Mouse (Mus musculus) lung, postnatal 0 days (tissue): ENCODE measurements around the gene Fam221b. TPM values are rescaled to one million over a fixed set of nuclear protein-coding genes. Genes with fewer than 3 reads are reported as not detected.
A peak's percentile ranks its signal among the peaks of the same experiment; 100 is the strongest.

Experiments
- ATAC-seq: fragments of 200-750 bp; cut with Nextera tagmentation; 2 replicates; pipeline ENCODE4 v1.8.0; 2017; ENCODE audit warnings: moderate library complexity
- DNase-seq: peaks from one replicate; pipeline ENCODE4 v3.0.0-alpha.2; 2016; ENCODE audit warnings: low spot score
- H3K27ac ChIP-seq: fragments of 300-500 bp; sonication (generic); 2 replicates; pipeline ENCODE4 v1.5.1; 2014; ENCODE audit warnings: antibody characterized with exemption, mild to moderate bottlenecking, low read length, mixed read lengths
- H3K27me3 ChIP-seq: fragments of 300-500 bp; sonication (generic); replicated peaks from 2 replicates; pipeline ENCODE4 v1.6.1; 2014; ENCODE audit warnings: low read length, mixed read lengths; ENCODE audit not compliant: insufficient read depth
- H3K36me3 ChIP-seq: fragments of 300-500 bp; sonication (generic); 2 replicates; pipeline ENCODE4 v1.6.1; 2014; ENCODE audit warnings: low read length, mixed read lengths; ENCODE audit not compliant: insufficient read depth
- H3K4me1 ChIP-seq: fragments of 300-500 bp; sonication (generic); 2 replicates; pipeline ENCODE4 v1.6.1; 2014; ENCODE audit warnings: antibody characterized with exemption, low read depth, low read length, mixed read lengths; ENCODE audit not compliant: insufficient read depth
- H3K4me2 ChIP-seq: fragments of 300-500 bp; sonication (generic); replicated peaks from 2 replicates; pipeline ENCODE4 v1.6.1; 2014; ENCODE audit warnings: low read depth, mild to moderate bottlenecking, low read length, moderate library complexity, mixed read lengths
- H3K4me3 ChIP-seq: fragments of 300-500 bp; sonication (generic); 2 replicates; pipeline ENCODE4 v1.5.1; 2014; ENCODE audit warnings: low read depth, low read length
- H3K9ac ChIP-seq: fragments of 300-500 bp; sonication (generic); replicated peaks from 2 replicates; pipeline ENCODE4 v1.6.1; 2014; ENCODE audit warnings: low read depth, mild to moderate bottlenecking
- H3K9me3 ChIP-seq: fragments of 300-500 bp; sonication (generic); 2 replicates; pipeline ENCODE4 v1.6.1; 2016; ENCODE audit warnings: low read length, mixed read lengths
- CTCF ChIP-seq: IDR thresholded peaks from 2 replicates; pipeline ENCODE4 v1.5.1; 2016; ENCODE audit warnings: antibody characterized with exemption, mild to moderate bottlenecking
- EP300 ChIP-seq: IDR thresholded peaks from 2 replicates; pipeline ENCODE4 v1.6.1; 2016; ENCODE audit warnings: antibody characterized with exemption, mild to moderate bottlenecking, control low read depth
- WGBS: fragments of 180-500 bp; shearing (Covaris S2); extraction: QIAGEN DNeasy Blood & Tissue Kit; methylation state at CpG from one replicate; pipeline ENCODE4 v1.1.7; 2014; 5-methylcytosine and 5-hydroxymethylcytosine counted together
- polyA plus RNA-seq: library from polyadenylated mRNA; unstranded; fragments of >200 nt; fragmentation: Nextera tagmentation; extraction: Ambion mirVana; gene quantifications from 2 replicates; pipeline ENCODE4 v1.2.1, GENCODE M21; 2015

The Fam221b gene
- polyA plus RNA-seq, 1 experiment from 2014 or later = 2.5 TPM

GRCm38 (mm10) chr4:43703439-43703838 lies 34.5 kb upstream of the Fam221b start:
- Histone ChIP-seq H3K4me2 (no peak overlapping the region), H3K9me3 (no peaks in the 10 kb centered on the region), H3K4me1 (no peaks in the 10 kb centered on the region), H3K27me3 (no peaks in the 10 kb centered on the region), H3K36me3 (no peaks in the 10 kb centered on the region), H3K9ac (no peak overlapping the region), H3K4me3 (no peak overlapping the region), H3K27ac (no peak overlapping the region)
- WGBS = 81% methylated on average over 6 of the region's 6 CpGs
- peak; percentile 64 for TF ChIP-seq CTCF
- TF ChIP-seq EP300 = no peak
- ATAC-seq (no peak), DNase-seq (no peak)

- DNase-seq (no peak), ATAC-seq (no peak)
- H3K4me1 ChIP-seq = no peaks in the 10 kb centered on the region
- H3K27ac ChIP-seq = no peak within 1 kb of the TSS
- H3K4me2 ChIP-seq = no peak within 1 kb of the TSS
- H3K9ac ChIP-seq = no peak within 1 kb of the TSS
- H3K9me3 ChIP-seq = no peaks in the 10 kb centered on the region
- H3K36me3 ChIP-seq = no peaks in the 10 kb centered on the region
- TF ChIP-seq CTCF (no peak), EP300 (no peak)
- H3K4me3 ChIP-seq = no peak within 1 kb of the TSS
- H3K27me3 ChIP-seq = no peaks in the 10 kb centered on the region
- whole genome bisulfite sequencing = 85% methylated on average over 6 of the region's 6 CpGs
These were observed 31.8 kb upstream of the Fam221b start, which contains the start of gene Olfr70 for GRCm38 (mm10) chr4:43700707-43701106. Olfr70 (minus strand) TSS chr4:43700807.

GRCm38 (mm10) chr4:43696561-43696960 lies 27.6 kb upstream of the Fam221b start:
- Histone ChIP-seq H3K4me3 (no peak overlapping the region), H3K9me3 (no peaks in the 10 kb centered on the region), H3K9ac (no peak overlapping the region), H3K27me3 (no peaks in the 10 kb centered on the region), H3K36me3 (no peaks in the 10 kb centered on the region), H3K27ac (no peak overlapping the region), H3K4me2 (no peak overlapping the region), H3K4me1 (peaks cover 2% of the 10 kb centered on the region; the same call in 1 of the 2 replicates)
- 89% methylated on average over 13 of the region's 13 CpGs for WGBS
- TF ChIP-seq EP300 (no peak), CTCF (no peak)
- ATAC-seq (no peak), DNase-seq (no peak)

- Histone ChIP-seq H3K4me1 (peaks cover 2% of the 10 kb centered on the region; the same call in 1 of the 2 replicates), H3K4me3 (no peak overlapping the region), H3K27me3 (no peaks in the 10 kb centered on the region), H3K36me3 (no peaks in the 10 kb centered on the region), H3K27ac (peak overlapping the region; percentile 11; the same call in 1 of the 2 replicates), H3K4me2 (no peak overlapping the region), H3K9ac (no peak overlapping the region), H3K9me3 (no peaks in the 10 kb centered on the region)
- TF ChIP-seq CTCF = no peak
- no peak for TF ChIP-seq EP300
- DNase-seq (peak; percentile 72), ATAC-seq (peak; percentile 88)
- WGBS = 13% methylated on average over 9 of the region's 9 CpGs
These were observed 26.3 kb upstream of the Fam221b start for GRCm38 (mm10) chr4:43695249-43695671.

GRCm38 (mm10) chr4:43694439-43695248 lies 25.7 kb upstream of the Fam221b start:
- H3K27ac ChIP-seq = peak overlapping the region; percentile 8; the same call in 1 of the 2 replicates
- no peaks in the 10 kb centered on the region for H3K36me3 ChIP-seq
- peaks cover 2% of the 10 kb centered on the region; the same call in 1 of the 2 replicates for H3K4me1 ChIP-seq
- WGBS = 60% methylated on average over 1 of the region's 1 CpGs
- DNase-seq (no peak), ATAC-seq (no peak)
- no peaks in the 10 kb centered on the region for H3K9me3 ChIP-seq
- H3K9ac ChIP-seq = no peak overlapping the region
- H3K4me2 ChIP-seq = no peak overlapping the region
- TF ChIP-seq CTCF (no peak), EP300 (0 out of 2 replicates have a peak, but pooled peaks have one; percentile 11)
- no peak overlapping the region for H3K4me3 ChIP-seq
- H3K27me3 ChIP-seq = no peaks in the 10 kb centered on the region

GRCm38 (mm10) chr4:43693806-43694241 lies 24.9 kb upstream of the Fam221b start:
- Histone ChIP-seq H3K27me3 (no peaks in the 10 kb centered on the region), H3K4me2 (no peak overlapping the region), H3K36me3 (no peaks in the 10 kb centered on the region), H3K4me1 (peaks cover 2% of the 10 kb centered on the region; the same call in 1 of the 2 replicates), H3K9ac (no peak overlapping the region), H3K4me3 (no peak overlapping the region), H3K9me3 (no peaks in the 10 kb centered on the region), H3K27ac (no peak overlapping the region)
- 38% methylated on average over 5 of the region's 5 CpGs for WGBS
- DNase-seq = peak; percentile 69
- TF ChIP-seq CTCF = no peak
- TF ChIP-seq EP300 = 0 out of 2 replicates have a peak, but pooled peaks have one; percentile 46
- ATAC-seq = peak; percentile 66
